Mouse (Mus musculus): ENCODE results near the gene Zfp365.

DNA sequence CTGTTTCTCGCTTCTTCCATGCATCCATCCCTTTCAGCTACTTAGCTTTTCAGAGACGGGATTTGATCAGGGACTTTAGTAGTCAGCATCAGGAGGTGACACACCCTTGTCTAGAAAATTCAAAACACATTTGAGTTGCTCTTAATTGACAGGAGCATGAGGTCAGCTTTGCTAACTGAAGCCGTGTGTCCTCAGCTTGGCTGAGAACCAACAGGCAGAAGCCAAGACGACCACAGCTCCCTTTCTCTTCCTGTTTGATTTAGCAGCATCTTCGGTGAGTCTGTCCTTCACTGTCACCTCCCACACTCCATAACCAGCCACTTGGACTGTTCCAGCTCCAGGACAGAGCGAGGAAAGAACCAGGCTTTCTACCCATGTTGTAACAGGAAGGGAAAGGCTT lies 60.1 kb downstream of the Zfp365 start:
- TF ChIP-seq CTCF (IDR thresholded peaks at IDR 0.05; ENCODE audit: insufficient read depth, low read length): no peak
- TF ChIP-seq POLR2A (IDR thresholded peaks at IDR 0.05; ENCODE audit: borderline replicate concordance, extremely low read depth, low read depth, low read length): no peak

All from lung, adult 2 months (tissue).